Mouse (Mus musculus): Measurements from ENCODE around the gene Ky. TPM values are rescaled to one million over a fixed set of nuclear protein-coding genes. Genes with fewer than 3 reads are reported as not detected.

Ky gene
- polyA plus RNA-seq (2012; rRNA removed) = 0.16 and 0.29 TPM in 2 replicates

DNA sequence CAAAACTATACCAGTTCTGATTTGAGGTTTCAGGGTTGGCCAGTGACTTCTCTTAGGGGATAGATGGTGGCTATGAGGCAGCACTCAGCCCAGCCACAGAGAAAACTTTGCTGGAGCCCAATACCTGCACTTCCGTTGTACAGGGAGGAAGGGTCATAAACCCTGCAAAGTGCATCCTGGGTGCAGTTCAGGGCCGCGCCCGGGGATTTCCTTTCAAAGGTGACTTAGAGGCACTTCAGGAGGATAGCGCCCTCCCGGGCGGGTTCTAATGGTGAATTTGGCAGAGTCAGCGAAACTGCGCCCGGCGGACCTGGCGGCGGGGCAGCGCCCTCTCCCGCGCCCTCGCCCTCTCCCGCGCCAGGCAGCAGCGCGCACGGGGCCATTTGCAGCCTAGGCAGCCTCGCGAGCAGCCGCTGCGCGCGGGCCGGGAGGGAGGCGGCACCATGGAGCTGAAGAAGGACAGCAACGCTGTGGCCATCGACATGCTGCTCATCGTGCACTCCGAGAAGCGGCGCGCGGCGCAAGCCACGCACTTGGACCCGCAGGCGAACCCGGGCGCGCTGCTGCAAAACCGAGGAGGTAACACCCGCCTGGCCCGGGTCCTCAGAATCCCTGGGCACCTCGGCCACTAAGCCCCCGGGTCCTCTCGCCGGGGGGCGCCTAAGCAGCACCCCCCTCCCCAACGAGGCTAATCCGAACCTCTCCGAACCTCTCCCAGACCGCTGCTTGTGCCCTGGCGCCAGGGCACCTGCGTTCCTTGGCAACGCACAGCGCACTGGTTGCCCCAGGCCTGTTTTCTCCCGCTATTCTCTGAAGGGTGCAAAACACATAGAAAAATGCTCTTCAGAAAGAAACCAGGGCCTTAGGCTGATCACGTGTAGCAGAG, at the start of gene Ky:
Gene Ky, plus strand, starts transcription at position 51 of the 886 bp plus-strand sequence.
- Histone ChIP-seq H3K4me1 (ENCODE audit: control insufficient read depth, insufficient read depth, insufficient read length) (peaks cover 3% of the 10 kb centered on the region; the same call in 1 of the 2 replicates), H3K27ac (ENCODE audit: insufficient read depth, low read length) (no peak within 1 kb of the TSS), H3K4me3 (ENCODE audit: extremely low read depth, insufficient read depth, insufficient read length) (no peak within 1 kb of the TSS), H3K27me3 (ENCODE audit: control insufficient read depth, insufficient read depth, low read length) (peaks cover 5% of the 10 kb centered on the region; the same call in 1 of the 2 replicates), H3K36me3 (ENCODE audit: control insufficient read depth, insufficient read depth, low read length) (no peaks in the 10 kb centered on the region)
- no peak for DNase-seq (ENCODE audit: low read depth in 1 of 2, low spot score in 2 of 2)
- TF ChIP-seq POLR2A (IDR thresholded peaks at IDR 0.05; ENCODE audit: low read depth, low read length) (no peak), CTCF (IDR thresholded peaks at IDR 0.05; ENCODE audit: extremely low read depth, insufficient read depth, insufficient read length, insufficient replicate concordance) (no peak)
- WGBS = 9% methylated on average over 63 of the region's 63 CpGs

DNA sequence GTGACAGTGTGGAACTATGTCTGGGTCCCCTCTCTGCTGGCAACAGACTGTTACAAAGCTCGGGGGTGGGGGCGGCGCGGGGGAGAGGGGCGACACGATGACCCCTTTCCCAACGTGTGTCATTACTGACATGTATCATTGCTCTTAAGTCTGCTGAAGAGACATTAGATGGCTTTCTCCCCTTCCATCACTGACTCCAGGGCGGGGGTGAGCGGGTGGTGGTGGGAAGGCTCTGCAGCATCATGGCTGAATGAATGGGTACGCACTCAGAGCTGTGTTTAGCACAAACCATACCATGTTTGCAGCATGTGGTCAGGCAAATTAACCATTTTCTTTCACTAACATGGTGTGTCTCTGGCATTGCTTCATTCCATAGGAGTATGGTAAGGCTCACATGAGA, 43.3 kb upstream of the Ky start:
- 92% methylated on average over 10 of the region's 10 CpGs for WGBS
- TF ChIP-seq CTCF (IDR thresholded peaks at IDR 0.05; ENCODE audit: extremely low read depth, insufficient read depth, insufficient read length, insufficient replicate concordance) (no peak), POLR2A (IDR thresholded peaks at IDR 0.05; ENCODE audit: low read depth, low read length) (no peak)

DNA sequence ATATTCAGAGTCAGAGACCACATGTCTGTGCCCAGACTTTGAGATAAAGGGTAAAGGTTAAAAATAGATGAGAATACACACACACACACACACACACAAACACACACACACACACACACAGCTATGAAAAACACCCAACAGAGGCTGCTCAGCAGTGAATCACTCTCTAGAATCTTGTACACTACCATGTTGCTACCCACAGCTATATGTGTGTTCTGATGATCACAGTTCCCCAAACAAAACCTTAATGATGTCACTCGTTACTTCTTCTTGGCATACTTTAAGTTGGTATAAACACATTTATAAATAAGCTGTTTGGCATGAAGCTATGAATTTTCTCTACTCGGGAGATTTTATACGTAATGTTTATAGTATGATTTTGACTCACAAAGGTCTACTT, 40.5 kb upstream of the Ky start:
- no peaks in the 10 kb centered on the region for H3K36me3 ChIP-seq (ENCODE audit: control insufficient read depth, insufficient read depth, low read length)
- 80% methylated on average over 3 of the region's 3 CpGs for WGBS
- H3K4me1 ChIP-seq (ENCODE audit: control insufficient read depth, insufficient read depth, insufficient read length) = no peaks in the 10 kb centered on the region
- no peak overlapping the region for H3K4me3 ChIP-seq (ENCODE audit: extremely low read depth, insufficient read depth, insufficient read length)
- no peaks in the 10 kb centered on the region for H3K27me3 ChIP-seq (ENCODE audit: control insufficient read depth, insufficient read depth, low read length)
- DNase-seq (ENCODE audit: low read depth in 1 of 2, low spot score in 2 of 2) = no peak
- TF ChIP-seq POLR2A (IDR thresholded peaks at IDR 0.05; ENCODE audit: low read depth, low read length) = no peak
- no peak for TF ChIP-seq CTCF (IDR thresholded peaks at IDR 0.05; ENCODE audit: extremely low read depth, insufficient read depth, insufficient read length, insufficient replicate concordance)
- no peak overlapping the region for H3K27ac ChIP-seq (ENCODE audit: insufficient read depth, low read length)

More for the DNA sequence above, 43.3 kb upstream of the Ky start:
- Histone ChIP-seq H3K36me3 (ENCODE audit: control insufficient read depth, insufficient read depth, low read length) (no peaks in the 10 kb centered on the region), H3K27me3 (ENCODE audit: control insufficient read depth, insufficient read depth, low read length) (no peaks in the 10 kb centered on the region), H3K27ac (ENCODE audit: insufficient read depth, low read length) (no peak overlapping the region), H3K4me3 (ENCODE audit: extremely low read depth, insufficient read depth, insufficient read length) (no peak overlapping the region), H3K4me1 (ENCODE audit: control insufficient read depth, insufficient read depth, insufficient read length) (no peaks in the 10 kb centered on the region)
- no peak for DNase-seq (ENCODE audit: low read depth in 1 of 2, low spot score in 2 of 2)

DNA sequence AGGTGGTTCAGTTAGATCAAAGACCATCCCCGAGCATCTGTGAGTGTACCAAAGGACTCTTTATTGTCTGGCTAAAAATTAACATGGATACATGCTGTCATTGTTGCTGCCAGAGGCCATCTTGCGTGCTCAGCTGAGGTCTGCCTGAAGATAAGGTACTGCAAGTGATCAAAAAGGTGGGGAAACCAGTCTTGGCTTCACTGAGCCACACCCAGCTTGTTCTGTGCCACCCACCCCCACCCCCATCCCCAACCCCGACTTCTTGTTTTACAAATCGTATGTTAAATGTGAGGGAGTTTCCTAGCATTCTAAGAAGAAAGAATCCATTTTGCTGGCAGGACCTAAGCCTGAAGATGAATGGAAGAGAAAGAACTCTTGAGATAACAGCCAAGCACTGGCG, 39.8 kb upstream of the Ky start:
- WGBS = 71% methylated on average over 5 of the region's 5 CpGs
- DNase-seq (ENCODE audit: low read depth in 1 of 2, low spot score in 2 of 2) = no peak
- TF ChIP-seq POLR2A (IDR thresholded peaks at IDR 0.05; ENCODE audit: low read depth, low read length) (no peak), CTCF (IDR thresholded peaks at IDR 0.05; ENCODE audit: extremely low read depth, insufficient read depth, insufficient read length, insufficient replicate concordance) (no peak)
- Histone ChIP-seq H3K4me1 (ENCODE audit: control insufficient read depth, insufficient read depth, insufficient read length) (no peaks in the 10 kb centered on the region), H3K4me3 (ENCODE audit: extremely low read depth, insufficient read depth, insufficient read length) (no peak overlapping the region), H3K36me3 (ENCODE audit: control insufficient read depth, insufficient read depth, low read length) (no peaks in the 10 kb centered on the region), H3K27ac (ENCODE audit: insufficient read depth, low read length) (no peak overlapping the region), H3K27me3 (ENCODE audit: control insufficient read depth, insufficient read depth, low read length) (no peaks in the 10 kb centered on the region)

DNA sequence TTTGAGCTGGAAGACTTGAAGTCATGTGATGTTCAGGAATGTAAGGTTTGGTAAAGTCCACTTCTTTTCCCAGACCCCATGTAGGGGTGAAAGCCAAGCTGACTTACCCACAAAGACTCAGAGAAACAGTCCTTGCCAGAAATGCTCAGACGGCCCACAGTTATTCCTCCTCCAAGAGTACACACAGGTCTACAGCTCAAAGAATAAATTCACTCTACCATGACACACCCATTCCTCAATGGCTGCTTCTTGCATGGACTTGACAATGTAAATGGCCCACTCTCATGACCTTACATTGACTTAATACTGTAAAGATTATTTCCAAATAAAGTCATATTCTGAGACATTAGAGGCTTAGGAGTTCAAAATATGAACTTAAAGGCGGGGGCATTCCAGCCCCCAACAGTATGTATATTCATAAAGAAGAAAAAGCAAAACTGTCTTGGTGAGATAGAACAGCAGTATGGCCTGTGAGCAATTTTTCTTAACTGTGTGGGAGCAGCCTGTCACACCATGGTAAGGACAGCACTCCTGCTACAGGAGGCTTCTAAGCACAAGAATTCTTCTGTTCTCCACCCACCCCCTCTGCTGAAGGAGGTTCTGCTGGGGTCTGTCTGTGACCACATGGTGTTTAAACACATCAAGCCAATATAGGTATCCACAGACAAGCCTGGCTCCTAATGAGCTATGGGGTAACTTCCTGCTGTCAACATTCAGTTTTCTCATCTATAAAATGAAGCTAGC, 35.3 kb upstream of the Ky start:
- H3K4me1 ChIP-seq (ENCODE audit: control insufficient read depth, insufficient read depth, insufficient read length) = no peaks in the 10 kb centered on the region
- no peak overlapping the region for H3K4me3 ChIP-seq (ENCODE audit: extremely low read depth, insufficient read depth, insufficient read length)
- H3K27me3 ChIP-seq (ENCODE audit: control insufficient read depth, insufficient read depth, low read length) = no peaks in the 10 kb centered on the region
- H3K36me3 ChIP-seq (ENCODE audit: control insufficient read depth, insufficient read depth, low read length) = no peaks in the 10 kb centered on the region
- no peak for DNase-seq (ENCODE audit: low read depth in 1 of 2, low spot score in 2 of 2)
- 82% methylated on average over 2 of the region's 2 CpGs for WGBS
- H3K27ac ChIP-seq (ENCODE audit: insufficient read depth, low read length) = no peak overlapping the region
- TF ChIP-seq POLR2A (IDR thresholded peaks at IDR 0.05; ENCODE audit: low read depth, low read length) = no peak
- no peak for TF ChIP-seq CTCF (IDR thresholded peaks at IDR 0.05; ENCODE audit: extremely low read depth, insufficient read depth, insufficient read length, insufficient replicate concordance)

DNA sequence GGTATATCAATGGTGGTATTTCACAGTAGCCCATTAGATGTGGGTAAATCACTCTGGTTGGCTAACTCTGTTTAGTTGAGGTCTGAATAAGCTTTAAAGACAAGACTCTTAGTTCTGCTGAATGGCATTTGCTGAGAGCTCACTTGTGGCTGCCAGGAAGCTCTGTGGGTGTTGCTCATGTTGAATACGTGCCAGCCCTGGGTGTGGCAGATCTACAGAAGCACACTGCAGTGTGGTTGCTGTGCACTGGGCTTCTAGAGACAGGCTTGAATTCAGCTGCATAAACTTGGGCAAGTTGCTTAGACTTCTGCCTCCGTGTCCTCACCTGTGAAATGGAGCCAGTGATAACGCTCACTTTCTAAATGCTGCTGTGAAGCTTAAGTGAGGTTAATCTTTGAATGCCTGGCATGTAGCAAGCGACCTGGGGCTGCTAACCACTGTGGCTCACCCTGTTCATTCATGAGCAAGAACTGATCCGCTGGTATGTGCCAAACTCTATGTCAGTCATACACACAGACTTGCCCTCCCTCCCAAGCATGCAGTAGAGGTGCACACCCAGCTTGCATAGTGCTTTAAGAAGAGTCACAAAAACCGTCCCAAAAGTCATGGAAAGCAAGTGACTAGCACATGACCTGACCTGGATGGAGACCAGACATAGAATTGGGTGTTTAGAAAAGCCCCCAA, 27.6 kb upstream of the Ky start:
- DNase-seq (ENCODE audit: low read depth in 1 of 2, low spot score in 2 of 2) = no peak
- H3K4me3 ChIP-seq (ENCODE audit: extremely low read depth, insufficient read depth, insufficient read length) = no peak overlapping the region
- no peaks in the 10 kb centered on the region for H3K4me1 ChIP-seq (ENCODE audit: control insufficient read depth, insufficient read depth, insufficient read length)
- no peak overlapping the region for H3K27ac ChIP-seq (ENCODE audit: insufficient read depth, low read length)
- WGBS = 77% methylated on average over 6 of the region's 6 CpGs
- no peaks in the 10 kb centered on the region for H3K36me3 ChIP-seq (ENCODE audit: control insufficient read depth, insufficient read depth, low read length)
- no peaks in the 10 kb centered on the region for H3K27me3 ChIP-seq (ENCODE audit: control insufficient read depth, insufficient read depth, low read length)
- TF ChIP-seq POLR2A (IDR thresholded peaks at IDR 0.05; ENCODE audit: low read depth, low read length) (no peak), CTCF (IDR thresholded peaks at IDR 0.05; ENCODE audit: extremely low read depth, insufficient read depth, insufficient read length, insufficient replicate concordance) (no peak)

All from spleen, adult 2 months (tissue).